Mouse (Mus musculus): ENCODE data around the gene Isx. TPM values are rescaled to one million over a fixed set of nuclear protein-coding genes. Genes with fewer than 3 reads are reported as not detected.

Gene Isx
- not detected in 2 replicates for total RNA-seq (2014; rRNA removed)
- polyA plus RNA-seq (2015; fragmentation: Nextera tagmentation; extraction: Ambion mirVana) = not detected in 2 replicates

DNA sequence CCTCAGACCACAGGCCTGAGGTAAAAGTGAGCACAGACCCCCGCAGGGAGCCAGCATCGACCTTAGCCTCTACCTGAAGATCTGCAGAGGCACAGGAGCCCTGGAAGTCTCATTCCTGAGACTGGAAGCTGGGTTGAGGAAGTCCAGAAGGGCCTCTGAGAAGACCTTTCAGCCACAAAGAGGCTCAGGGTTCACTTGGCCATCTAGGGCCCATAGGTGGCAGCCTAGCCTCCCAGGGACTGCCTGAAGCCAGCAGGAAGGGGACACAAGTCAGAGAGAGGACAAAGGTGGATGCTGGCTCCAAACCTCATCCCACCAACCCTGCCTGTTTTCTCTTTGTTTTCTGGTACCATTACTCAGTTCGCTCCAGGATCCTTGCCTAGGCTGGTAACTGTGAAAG is at the start of gene Isx:
Gene Isx, plus strand, starts transcription at position 234 of the 400 bp plus-strand sequence.
- Histone ChIP-seq H3K4me3 (ENCODE audit: low read length) (no peak within 1 kb of the TSS), H3K9ac (replicated peaks; ENCODE audit: low read length) (no peak within 1 kb of the TSS), H3K4me2 (ENCODE audit: low read depth, low read length) (no peak within 1 kb of the TSS), H3K4me1 (ENCODE audit: insufficient read depth, low read length) (no peaks in the 10 kb centered on the region), H3K9me3 (ENCODE audit: low read length) (no peaks in the 10 kb centered on the region), H3K27me3 (ENCODE audit: insufficient read depth, low read length) (no peaks in the 10 kb centered on the region), H3K36me3 (ENCODE audit: insufficient read depth, low read length) (no peaks in the 10 kb centered on the region), H3K27ac (no peak within 1 kb of the TSS)
- 87% methylated on average over 3 of the region's 3 CpGs for WGBS
- TF ChIP-seq CTCF (IDR thresholded peaks at IDR 0.05; ENCODE audit: low read depth) = no peak
- DNase-seq (ENCODE audit: low spot score) (no peak), ATAC-seq (no peak)

GRCm38 (mm10) chr8:74827689-74828088 is 45.3 kb upstream of the Isx start:
- DNase-seq (ENCODE audit: low spot score) = no peak
- ATAC-seq = no peak
- Histone ChIP-seq H3K27ac (no peak overlapping the region), H3K4me3 (ENCODE audit: low read length) (no peak overlapping the region), H3K4me2 (ENCODE audit: low read depth, low read length) (no peak overlapping the region), H3K9me3 (ENCODE audit: low read length) (no peaks in the 10 kb centered on the region), H3K36me3 (ENCODE audit: insufficient read depth, low read length) (no peaks in the 10 kb centered on the region), H3K27me3 (ENCODE audit: insufficient read depth, low read length) (no peaks in the 10 kb centered on the region), H3K9ac (replicated peaks; ENCODE audit: low read length) (no peak overlapping the region), H3K4me1 (ENCODE audit: insufficient read depth, low read length) (peaks cover 4% of the 10 kb centered on the region; the same call in 1 of the 2 replicates)
- no peak for TF ChIP-seq CTCF (IDR thresholded peaks at IDR 0.05; ENCODE audit: low read depth)
- WGBS = 48% methylated on average over 3 of the region's 3 CpGs

GRCm38 (mm10) chr8:74831322-74831721 is 41.7 kb upstream of the Isx start:
- H3K9ac ChIP-seq (replicated peaks; ENCODE audit: low read length) = no peak overlapping the region
- no peak overlapping the region for H3K4me2 ChIP-seq (ENCODE audit: low read depth, low read length)
- H3K4me1 ChIP-seq (ENCODE audit: insufficient read depth, low read length) = peaks cover 4% of the 10 kb centered on the region; the same call in 1 of the 2 replicates
- H3K27ac ChIP-seq = no peak overlapping the region
- H3K27me3 ChIP-seq (ENCODE audit: insufficient read depth, low read length) = no peaks in the 10 kb centered on the region
- no peak for TF ChIP-seq CTCF (IDR thresholded peaks at IDR 0.05; ENCODE audit: low read depth)
- 65% methylated on average over 5 of the region's 5 CpGs for WGBS
- no peak for ATAC-seq
- no peaks in the 10 kb centered on the region for H3K9me3 ChIP-seq (ENCODE audit: low read length)
- no peak for DNase-seq (ENCODE audit: low spot score)
- H3K4me3 ChIP-seq (ENCODE audit: low read length) = no peak overlapping the region
- H3K36me3 ChIP-seq (ENCODE audit: insufficient read depth, low read length) = no peaks in the 10 kb centered on the region

DNA sequence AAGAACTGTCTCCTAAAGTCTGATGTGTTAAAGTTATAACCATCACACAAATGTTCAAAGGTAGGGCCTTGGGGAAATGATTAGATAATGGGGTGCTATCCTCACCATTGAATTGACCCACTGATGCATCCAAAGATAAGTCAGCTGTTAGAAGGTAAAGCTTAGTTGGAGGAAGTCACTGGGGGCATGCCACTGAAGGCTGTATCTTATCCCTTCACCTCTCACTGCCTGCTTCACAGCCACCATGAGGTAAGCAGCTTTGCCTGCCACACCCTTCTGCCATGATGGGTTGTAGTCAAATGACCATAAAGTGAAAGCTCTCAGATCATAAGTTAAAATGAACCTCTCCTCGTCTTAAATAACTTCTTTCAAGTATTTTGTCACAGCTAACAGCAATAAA is 38.7 kb upstream of the Isx start:
- Histone ChIP-seq H3K4me1 (ENCODE audit: insufficient read depth, low read length) (no peaks in the 10 kb centered on the region), H3K36me3 (ENCODE audit: insufficient read depth, low read length) (no peaks in the 10 kb centered on the region), H3K4me3 (ENCODE audit: low read length) (no peak overlapping the region), H3K27ac (no peak overlapping the region), H3K4me2 (ENCODE audit: low read depth, low read length) (no peak overlapping the region), H3K9ac (replicated peaks; ENCODE audit: low read length) (no peak overlapping the region), H3K27me3 (ENCODE audit: insufficient read depth, low read length) (no peaks in the 10 kb centered on the region), H3K9me3 (ENCODE audit: low read length) (no peaks in the 10 kb centered on the region)
- TF ChIP-seq CTCF (IDR thresholded peaks at IDR 0.05; ENCODE audit: low read depth) = no peak
- DNase-seq (ENCODE audit: low spot score) (no peak), ATAC-seq (no peak)
- 60% methylated on average over 1 of the region's 1 CpGs for WGBS

DNA sequence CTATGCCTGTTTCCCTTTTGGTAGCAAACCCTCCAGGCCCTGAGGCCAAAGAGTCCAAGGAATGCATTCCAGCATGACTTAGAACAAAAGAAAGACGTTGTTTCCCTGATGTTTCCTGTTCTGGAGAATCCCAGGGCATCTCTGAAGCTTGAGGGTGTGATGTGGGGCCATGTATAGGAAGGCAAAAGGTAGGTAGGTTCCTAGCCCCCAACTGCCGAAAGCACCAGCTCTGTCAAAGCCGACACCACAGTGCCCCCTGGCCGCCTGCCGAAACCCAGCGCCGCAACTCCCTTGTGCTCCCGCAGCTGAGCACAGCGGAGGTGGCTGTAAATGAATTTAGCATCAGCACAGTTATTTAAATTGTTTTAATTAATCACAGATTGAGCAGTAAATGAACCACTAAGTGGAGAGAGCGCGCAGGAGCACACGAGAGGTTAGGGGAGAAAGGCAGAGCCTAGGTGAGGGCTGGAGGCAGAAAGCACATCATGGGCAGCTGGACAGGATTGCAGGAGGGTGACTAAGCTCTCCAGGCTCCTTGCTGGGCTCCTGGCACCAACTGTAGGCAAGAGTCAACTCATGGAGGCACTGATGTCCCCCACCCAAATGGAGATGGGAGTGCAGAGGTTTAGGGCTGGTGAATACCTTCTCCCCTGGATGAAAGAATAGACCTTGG is 25.5 kb upstream of the Isx start:
- H3K36me3 ChIP-seq (ENCODE audit: insufficient read depth, low read length) = no peaks in the 10 kb centered on the region
- no peaks in the 10 kb centered on the region for H3K9me3 ChIP-seq (ENCODE audit: low read length)
- no peak overlapping the region for H3K9ac ChIP-seq (replicated peaks; ENCODE audit: low read length)
- 24% methylated on average over 12 of the region's 12 CpGs for WGBS
- no peak overlapping the region for H3K4me3 ChIP-seq (ENCODE audit: low read length)
- 0 out of 2 replicates have a peak, but pooled peaks have one; percentile 12 for ATAC-seq
- DNase-seq (ENCODE audit: low spot score) = peak; percentile 66
- no peaks in the 10 kb centered on the region for H3K4me1 ChIP-seq (ENCODE audit: insufficient read depth, low read length)
- no peak overlapping the region for H3K27ac ChIP-seq
- H3K4me2 ChIP-seq (ENCODE audit: low read depth, low read length) = no peak overlapping the region
- TF ChIP-seq CTCF (IDR thresholded peaks at IDR 0.05; ENCODE audit: low read depth) = peak; percentile 66
- no peaks in the 10 kb centered on the region for H3K27me3 ChIP-seq (ENCODE audit: insufficient read depth, low read length)

DNA sequence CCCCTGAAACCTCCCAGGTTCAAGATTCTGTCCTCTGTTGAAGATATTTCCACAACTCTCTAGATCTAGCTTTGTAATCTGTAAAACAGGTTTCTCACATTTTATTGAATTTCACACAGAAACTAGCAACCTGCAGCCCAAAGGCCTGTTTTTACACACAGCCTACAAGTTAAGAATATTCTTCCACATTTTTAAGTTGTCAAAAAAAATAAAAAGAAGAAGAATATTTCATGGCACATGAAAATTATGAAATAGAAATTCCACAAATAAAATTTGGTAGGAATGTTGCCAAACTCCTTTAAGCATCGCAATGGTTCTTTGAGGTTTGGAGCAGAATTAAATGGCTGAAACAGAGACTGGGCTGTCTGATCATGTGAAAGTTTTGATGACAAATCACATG is 24.3 kb upstream of the Isx start:
- Histone ChIP-seq H3K27me3 (ENCODE audit: insufficient read depth, low read length) (no peaks in the 10 kb centered on the region), H3K27ac (no peak overlapping the region), H3K9ac (replicated peaks; ENCODE audit: low read length) (no peak overlapping the region), H3K9me3 (ENCODE audit: low read length) (no peaks in the 10 kb centered on the region), H3K4me2 (ENCODE audit: low read depth, low read length) (no peak overlapping the region), H3K4me3 (ENCODE audit: low read length) (no peak overlapping the region), H3K36me3 (ENCODE audit: insufficient read depth, low read length) (no peaks in the 10 kb centered on the region), H3K4me1 (ENCODE audit: insufficient read depth, low read length) (no peaks in the 10 kb centered on the region)
- DNase-seq (ENCODE audit: low spot score) = no peak
- 92% methylated on average over 1 of the region's 1 CpGs for WGBS
- TF ChIP-seq CTCF (IDR thresholded peaks at IDR 0.05; ENCODE audit: low read depth) = no peak
- ATAC-seq = no peak

DNA sequence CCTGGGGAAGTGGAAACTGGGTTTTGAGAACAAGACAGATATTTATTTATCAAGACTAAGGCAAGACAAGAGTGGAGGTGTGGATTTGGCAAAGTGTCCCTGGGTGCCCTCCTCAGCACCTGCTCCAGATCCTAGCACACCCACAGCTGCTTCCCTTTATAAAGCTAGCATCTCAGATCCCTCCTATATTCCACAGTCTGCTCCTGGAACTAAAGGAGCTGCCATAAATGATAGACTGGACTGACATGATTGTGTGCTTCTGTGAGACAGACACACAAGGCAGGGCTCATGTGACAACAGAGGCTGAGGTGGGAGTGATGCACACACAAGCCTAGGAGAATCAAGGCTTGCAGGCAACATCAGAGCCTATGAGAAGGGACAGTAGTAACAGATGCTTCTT is 22.0 kb upstream of the Isx start:
- H3K4me1 ChIP-seq (ENCODE audit: insufficient read depth, low read length) = no peaks in the 10 kb centered on the region
- H3K27ac ChIP-seq = no peak overlapping the region
- no peaks in the 10 kb centered on the region for H3K9me3 ChIP-seq (ENCODE audit: low read length)
- DNase-seq (ENCODE audit: low spot score) (no peak), ATAC-seq (no peak)
- H3K36me3 ChIP-seq (ENCODE audit: insufficient read depth, low read length) = no peaks in the 10 kb centered on the region
- no peaks in the 10 kb centered on the region for H3K27me3 ChIP-seq (ENCODE audit: insufficient read depth, low read length)
- no peak overlapping the region for H3K9ac ChIP-seq (replicated peaks; ENCODE audit: low read length)
- H3K4me2 ChIP-seq (ENCODE audit: low read depth, low read length) = no peak overlapping the region
- TF ChIP-seq CTCF (IDR thresholded peaks at IDR 0.05; ENCODE audit: low read depth) = no peak
- no peak overlapping the region for H3K4me3 ChIP-seq (ENCODE audit: low read length)
